In genomic region chr17:50990770-50991405, GRCm38 (mm10) we compare ENCODE assay signal across 24 mouse cellular contexts.
"Had no signal": no experiment of that assay in that cellular context is flagged by ENCODE, and none has a peak within 500 bp of the region (broad histone marks: within the 10 kb centered on the region; RNA-seq: fewer than 3 reads in every experiment).

No protein-coding gene starts in this region.

- H3K4me2 ChIP-seq: limb, embryonic 12.5 days; limb, embryonic 15.5 days; lung, embryonic 15.5 days; midbrain, embryonic 13.5 days; neural tube, embryonic 12.5 days; neural tube, embryonic 15.5 days had no signal

- H3K4me3 ChIP-seq: limb, embryonic 12.5 days; limb, embryonic 15.5 days; lung, embryonic 15.5 days; megakaryocyte, embryonic 14.5 days; midbrain, embryonic 10.5 days; midbrain, embryonic 13.5 days; neural tube, embryonic 12.5 days; neural tube, embryonic 15.5 days had no signal

- H3K9ac ChIP-seq: limb, embryonic 12.5 days; limb, embryonic 15.5 days; lung, embryonic 15.5 days; midbrain, embryonic 13.5 days; neural tube, embryonic 12.5 days; neural tube, embryonic 15.5 days had no signal

- H3K4me1 ChIP-seq: limb, embryonic 12.5 days; limb, embryonic 15.5 days; lung, embryonic 15.5 days; midbrain, embryonic 10.5 days; midbrain, embryonic 13.5 days; neural tube, embryonic 12.5 days; neural tube, embryonic 15.5 days had no signal

- H3K9me3 ChIP-seq: limb, embryonic 12.5 days; limb, embryonic 15.5 days; lung, embryonic 15.5 days; megakaryocyte, embryonic 14.5 days; midbrain, embryonic 10.5 days; neural tube, embryonic 12.5 days had no signal

- DNase-seq: kidney, adult 8-10 months; kidney, postnatal 14 days; kidney, postnatal 4 days; left cerebral cortex, postnatal 4 days; lung, adult 18-20 months; lung, postnatal 10 days; lung, postnatal 36 days; right cerebral cortex, adult 18-20 months; right cerebral cortex, postnatal 14 days; right cerebral cortex, postnatal 4 days; thymus, adult 2 months; thymus, postnatal 14 days; thymus, postnatal 4 days had no signal

- ATAC-seq: inflammation-experienced regulatory T-cells, adult 6 months; intestine, postnatal 0 days; midbrain, embryonic 13.5 days had no signal

- H3K27ac ChIP-seq: limb, embryonic 12.5 days; limb, embryonic 15.5 days; lung, embryonic 15.5 days; midbrain, embryonic 10.5 days; midbrain, embryonic 13.5 days; neural tube, embryonic 12.5 days; neural tube, embryonic 15.5 days; stomach, postnatal 0 days had no signal

- H3K27me3 ChIP-seq: limb, embryonic 12.5 days; limb, embryonic 15.5 days; lung, embryonic 15.5 days; megakaryocyte, embryonic 14.5 days; midbrain, embryonic 13.5 days; neural tube, embryonic 12.5 days; neural tube, embryonic 15.5 days had no signal

- H3K36me3 ChIP-seq: limb, embryonic 12.5 days; limb, embryonic 15.5 days; lung, embryonic 15.5 days; neural tube, embryonic 12.5 days; neural tube, embryonic 15.5 days had no signal
